Mouse (Mus musculus) c-Kit-negative CD71-positive TER-119-positive erythroid progenitor cells, embryonic 14.5 days (primary cell): ENCODE results near the gene Slc44a2.
A peak's percentile ranks its signal among the peaks of the same experiment; 100 is the strongest.
"Not testable (repeated sequence)": the region's sequence is repeated elsewhere in the genome, so short reads cannot be mapped to it uniquely, and the experiment has no call there.

Experiments used
- DNase-seq: peaks from one replicate; pipeline ENCODE4 v3.0.0-alpha.2; 2013; ENCODE audit warnings: low read depth, low spot score

The Slc44a2 gene

GRCm38 (mm10) chr9:21320619-21321512 lies at the start of gene Slc44a2:
Gene Slc44a2 (plus strand): TSS chr9:21320698.
- DNase-seq, result peak; percentile 73

- DNase-seq, result no peak
These were observed 48.1 kb upstream of the Slc44a2 start for GRCm38 (mm10) chr9:21272391-21272790.

GRCm38 (mm10) chr9:21273094-21273493 lies 47.4 kb upstream of the Slc44a2 start:
- no peak for DNase-seq

- no peak for DNase-seq
These were observed 46.8 kb upstream of the Slc44a2 start for GRCm38 (mm10) chr9:21273520-21274228.

GRCm38 (mm10) chr9:21274336-21274735 lies 46.2 kb upstream of the Slc44a2 start:
- DNase-seq, result no peak

GRCm38 (mm10) chr9:21275013-21275710 lies 45.3 kb upstream of the Slc44a2 start:
- no peak for DNase-seq

GRCm38 (mm10) chr9:21275727-21276126 lies 44.8 kb upstream of the Slc44a2 start:
- no peak for DNase-seq

GRCm38 (mm10) chr9:21276307-21276706 lies 44.2 kb upstream of the Slc44a2 start:
- no peak for DNase-seq

- DNase-seq, result no peak
These were observed 42.7 kb upstream of the Slc44a2 start for GRCm38 (mm10) chr9:21277776-21278175.

- DNase-seq, result no peak
These were observed 36.9 kb upstream of the Slc44a2 start for GRCm38 (mm10) chr9:21283591-21283990.

- no peak for DNase-seq
These were observed 36.5 kb upstream of the Slc44a2 start for GRCm38 (mm10) chr9:21283994-21284393.

- DNase-seq, result no peak
These were observed 33.7 kb upstream of the Slc44a2 start for GRCm38 (mm10) chr9:21286753-21287152.

GRCm38 (mm10) chr9:21287571-21288402 lies 32.7 kb upstream of the Slc44a2 start, which contains the start of gene Kri1:
Gene Kri1 (minus strand): TSS chr9:21287969.
- peak; percentile 99 for DNase-seq

GRCm38 (mm10) chr9:21288404-21289336 lies 31.8 kb upstream of the Slc44a2 start:
- no peak for DNase-seq

- DNase-seq, result no peak
These were observed 31.2 kb upstream of the Slc44a2 start for GRCm38 (mm10) chr9:21289337-21289671.

GRCm38 (mm10) chr9:21290589-21290988 lies 29.9 kb upstream of the Slc44a2 start:
- no peak for DNase-seq

GRCm38 (mm10) chr9:21291022-21291787 lies 29.3 kb upstream of the Slc44a2 start, which contains the start of gene Cdkn2d:
Gene Cdkn2d (minus strand): TSS chr9:21291407.
- DNase-seq, result peak; percentile 100

GRCm38 (mm10) chr9:21291868-21292267 lies 28.6 kb upstream of the Slc44a2 start:
- DNase-seq, result not testable (repeated sequence)

GRCm38 (mm10) chr9:21292271-21292670 lies 28.2 kb upstream of the Slc44a2 start:
- DNase-seq, result no peak
